Mouse (Mus musculus): ENCODE results near the gene Tmod1. TPM values are rescaled to one million over a fixed set of nuclear protein-coding genes. Genes with fewer than 3 reads are reported as not detected.
A peak's percentile ranks its signal among the peaks of the same experiment; 100 is the strongest.

The Tmod1 gene
- polyA plus RNA-seq, 1 experiment from 2014 or later: 4.7 TPM

GRCm38 (mm10) chr4:46072631-46073030, 33.9 kb downstream of the Tmod1 start:
- TF ChIP-seq CTCF (IDR thresholded peaks at IDR 0.05; ENCODE audit: low read depth): no peak

GRCm38 (mm10) chr4:46073736-46074135, 35.0 kb downstream of the Tmod1 start:
- H3K4me2 ChIP-seq (replicated peaks; ENCODE audit: low read depth): no peak overlapping the region
- no peak overlapping the region for H3K27ac ChIP-seq (ENCODE audit: low read depth, low read length)
- H3K4me3 ChIP-seq (ENCODE audit: low read depth, low read length): no peak overlapping the region
- H3K4me1 ChIP-seq (replicated peaks; ENCODE audit: control insufficient read depth, insufficient read depth, low read length): no peaks in the 10 kb centered on the region
- H3K9me3 ChIP-seq (ENCODE audit: control insufficient read depth): no peaks in the 10 kb centered on the region
- H3K27me3 ChIP-seq (replicated peaks; ENCODE audit: control insufficient read depth, insufficient read depth, low read length): no peaks in the 10 kb centered on the region
- WGBS: 50% methylated on average over 4 of the region's 4 CpGs
- H3K36me3 ChIP-seq (ENCODE audit: control insufficient read depth, insufficient read depth): no peaks in the 10 kb centered on the region
- no peak overlapping the region for H3K9ac ChIP-seq (ENCODE audit: low read depth, low read length)
- ATAC-seq: no peak
- TF ChIP-seq CTCF (IDR thresholded peaks at IDR 0.05; ENCODE audit: low read depth): no peak

More at GRCm38 (mm10) chr4:46072631-46073030, 33.9 kb downstream of the Tmod1 start:
- Histone ChIP-seq H3K9me3 (ENCODE audit: control insufficient read depth) (no peaks in the 10 kb centered on the region), H3K36me3 (ENCODE audit: control insufficient read depth, insufficient read depth) (no peaks in the 10 kb centered on the region), H3K4me2 (replicated peaks; ENCODE audit: low read depth) (no peak overlapping the region), H3K9ac (ENCODE audit: low read depth, low read length) (no peak overlapping the region), H3K4me1 (replicated peaks; ENCODE audit: control insufficient read depth, insufficient read depth, low read length) (no peaks in the 10 kb centered on the region), H3K27ac (ENCODE audit: low read depth, low read length) (no peak overlapping the region), H3K27me3 (replicated peaks; ENCODE audit: control insufficient read depth, insufficient read depth, low read length) (no peaks in the 10 kb centered on the region), H3K4me3 (ENCODE audit: low read depth, low read length) (no peak overlapping the region)
- WGBS: 90% methylated on average over 6 of the region's 6 CpGs
- no peak for ATAC-seq

- H3K9ac ChIP-seq (ENCODE audit: low read depth, low read length): no peak overlapping the region
- no peaks in the 10 kb centered on the region for H3K9me3 ChIP-seq (ENCODE audit: control insufficient read depth)
- H3K27me3 ChIP-seq (replicated peaks; ENCODE audit: control insufficient read depth, insufficient read depth, low read length): no peaks in the 10 kb centered on the region
- H3K4me3 ChIP-seq (ENCODE audit: low read depth, low read length): no peak overlapping the region
- H3K4me1 ChIP-seq (replicated peaks; ENCODE audit: control insufficient read depth, insufficient read depth, low read length): no peaks in the 10 kb centered on the region
- H3K36me3 ChIP-seq (ENCODE audit: control insufficient read depth, insufficient read depth): no peaks in the 10 kb centered on the region
- H3K27ac ChIP-seq (ENCODE audit: low read depth, low read length): no peak overlapping the region
- TF ChIP-seq CTCF (IDR thresholded peaks at IDR 0.05; ENCODE audit: low read depth): no peak
- WGBS: 81% methylated on average over 3 of the region's 3 CpGs
- H3K4me2 ChIP-seq (replicated peaks; ENCODE audit: low read depth): no peak overlapping the region
- no peak for ATAC-seq
These were observed 36.9 kb downstream of the Tmod1 start for GRCm38 (mm10) chr4:46075664-46076063.

- Histone ChIP-seq H3K36me3 (ENCODE audit: control insufficient read depth, insufficient read depth) (no peaks in the 10 kb centered on the region), H3K9me3 (ENCODE audit: control insufficient read depth) (no peaks in the 10 kb centered on the region), H3K27me3 (replicated peaks; ENCODE audit: control insufficient read depth, insufficient read depth, low read length) (no peaks in the 10 kb centered on the region), H3K4me3 (ENCODE audit: low read depth, low read length) (no peak overlapping the region), H3K4me2 (replicated peaks; ENCODE audit: low read depth) (no peak overlapping the region), H3K4me1 (replicated peaks; ENCODE audit: control insufficient read depth, insufficient read depth, low read length) (no peaks in the 10 kb centered on the region), H3K27ac (ENCODE audit: low read depth, low read length) (no peak overlapping the region), H3K9ac (ENCODE audit: low read depth, low read length) (no peak overlapping the region)
- no peak for TF ChIP-seq CTCF (IDR thresholded peaks at IDR 0.05; ENCODE audit: low read depth)
- WGBS: 29% methylated on average over 2 of the region's 2 CpGs
- ATAC-seq: peak; percentile 31; the same call in 1 of the 2 replicates
These were observed 38.2 kb downstream of the Tmod1 start for GRCm38 (mm10) chr4:46076892-46077291.

- ATAC-seq: no peak
- WGBS: 86% methylated on average over 4 of the region's 4 CpGs
These were observed 41.5 kb downstream of the Tmod1 start for GRCm38 (mm10) chr4:46080261-46080660.

GRCm38 (mm10) chr4:46082555-46082954, 43.8 kb downstream of the Tmod1 start:
- WGBS: 64% methylated on average over 11 of the region's 11 CpGs
- H3K9me3 ChIP-seq (ENCODE audit: control insufficient read depth): no peaks in the 10 kb centered on the region
- no peaks in the 10 kb centered on the region for H3K4me1 ChIP-seq (replicated peaks; ENCODE audit: control insufficient read depth, insufficient read depth, low read length)
- no peak overlapping the region for H3K4me3 ChIP-seq (ENCODE audit: low read depth, low read length)
- no peak for ATAC-seq
- H3K27ac ChIP-seq (ENCODE audit: low read depth, low read length): no peak overlapping the region
- no peak for TF ChIP-seq CTCF (IDR thresholded peaks at IDR 0.05; ENCODE audit: low read depth)
- H3K36me3 ChIP-seq (ENCODE audit: control insufficient read depth, insufficient read depth): no peaks in the 10 kb centered on the region
- no peak overlapping the region for H3K4me2 ChIP-seq (replicated peaks; ENCODE audit: low read depth)
- H3K27me3 ChIP-seq (replicated peaks; ENCODE audit: control insufficient read depth, insufficient read depth, low read length): no peaks in the 10 kb centered on the region
- no peak overlapping the region for H3K9ac ChIP-seq (ENCODE audit: low read depth, low read length)

More at GRCm38 (mm10) chr4:46080261-46080660, 41.5 kb downstream of the Tmod1 start:
- Histone ChIP-seq H3K4me3 (ENCODE audit: low read depth, low read length) (no peak overlapping the region), H3K27ac (ENCODE audit: low read depth, low read length) (no peak overlapping the region), H3K4me2 (replicated peaks; ENCODE audit: low read depth) (no peak overlapping the region), H3K27me3 (replicated peaks; ENCODE audit: control insufficient read depth, insufficient read depth, low read length) (no peaks in the 10 kb centered on the region), H3K9ac (ENCODE audit: low read depth, low read length) (no peak overlapping the region), H3K4me1 (replicated peaks; ENCODE audit: control insufficient read depth, insufficient read depth, low read length) (no peaks in the 10 kb centered on the region), H3K36me3 (ENCODE audit: control insufficient read depth, insufficient read depth) (no peaks in the 10 kb centered on the region), H3K9me3 (ENCODE audit: control insufficient read depth) (no peaks in the 10 kb centered on the region)
- no peak for TF ChIP-seq CTCF (IDR thresholded peaks at IDR 0.05; ENCODE audit: low read depth)
